Mouse (Mus musculus): Measurements from ENCODE around the gene Map4k5.

The Map4k5 gene

GRCm38 (mm10) chr12:69885170-69885923, 7.7 kb downstream of the Map4k5 start:
- no peak for DNase-seq (ENCODE audit: low spot score)

- no peak for DNase-seq (ENCODE audit: low spot score)
Measured at GRCm38 (mm10) chr12:69884053-69884452, 8.9 kb downstream of the Map4k5 start.

GRCm38 (mm10) chr12:69881198-69881905, 11.6 kb downstream of the Map4k5 start:
- no peak for DNase-seq (ENCODE audit: low spot score)

- no peak for DNase-seq (ENCODE audit: low spot score)
Measured at GRCm38 (mm10) chr12:69879739-69880138, 13.3 kb downstream of the Map4k5 start.

- DNase-seq (ENCODE audit: low spot score), result no peak
Measured at GRCm38 (mm10) chr12:69879172-69879665, 13.8 kb downstream of the Map4k5 start.

GRCm38 (mm10) chr12:69877842-69878363, 15.1 kb downstream of the Map4k5 start:
- no peak for DNase-seq (ENCODE audit: low spot score)

- DNase-seq (ENCODE audit: low spot score), result no peak
Measured at GRCm38 (mm10) chr12:69871632-69872031, 21.4 kb downstream of the Map4k5 start.

GRCm38 (mm10) chr12:69867338-69867737, 25.7 kb downstream of the Map4k5 start:
- DNase-seq (ENCODE audit: low spot score), result no peak

- no peak for DNase-seq (ENCODE audit: low spot score)
Measured at GRCm38 (mm10) chr12:69864164-69864692, 28.8 kb downstream of the Map4k5 start.

GRCm38 (mm10) chr12:69863505-69863904, 29.5 kb downstream of the Map4k5 start:
- DNase-seq (ENCODE audit: low spot score), result no peak

GRCm38 (mm10) chr12:69858847-69859246, 34.2 kb downstream of the Map4k5 start:
- no peak for DNase-seq (ENCODE audit: low spot score)

- DNase-seq (ENCODE audit: low spot score), result no peak
Measured at GRCm38 (mm10) chr12:69857597-69857996, 35.4 kb downstream of the Map4k5 start.

GRCm38 (mm10) chr12:69856398-69856797, 36.6 kb downstream of the Map4k5 start:
- no peak for DNase-seq (ENCODE audit: low spot score)

GRCm38 (mm10) chr12:69855641-69856300, 37.2 kb downstream of the Map4k5 start:
- DNase-seq (ENCODE audit: low spot score), result no peak

- no peak for DNase-seq (ENCODE audit: low spot score)
Measured at GRCm38 (mm10) chr12:69853942-69854341, 39.1 kb downstream of the Map4k5 start.

- no peak for DNase-seq (ENCODE audit: low spot score)
Measured at GRCm38 (mm10) chr12:69853387-69853786, 39.6 kb downstream of the Map4k5 start.

GRCm38 (mm10) chr12:69852288-69852687, 40.7 kb downstream of the Map4k5 start:
- no peak for DNase-seq (ENCODE audit: low spot score)

GRCm38 (mm10) chr12:69848083-69848878, 44.7 kb downstream of the Map4k5 start:
- DNase-seq (ENCODE audit: low spot score), result no peak

GRCm38 (mm10) chr12:69846499-69846898, 46.5 kb downstream of the Map4k5 start:
- no peak for DNase-seq (ENCODE audit: low spot score)

- no peak for DNase-seq (ENCODE audit: low spot score)
Measured at GRCm38 (mm10) chr12:69845722-69846121, 47.3 kb downstream of the Map4k5 start.

Data from layer of hippocampus, adult 9-10 months (tissue).